Mouse (Mus musculus) MEL (cell line): Measurements from ENCODE around the gene Kcnc3.

Experiments
- CTCF ChIP-seq, 3 experiments: IDR thresholded peaks in 2 of 3; conservative IDR thresholded peaks in 1 of 3; 2 replicates each; pipeline ENCODE4 v1.5.1; 2011 to 2012; ENCODE audit warnings: low read length in 3 of 3, low read depth in 2 of 3, mild to moderate bottlenecking in 2 of 3, improper control_type of control experiment in 1 of 3, inconsistent platforms in 1 of 3, mixed read lengths in 1 of 3, moderate library complexity in 1 of 3; ENCODE audit not compliant: control insufficient read depth in 1 of 3, insufficient read depth in 1 of 3, poor library complexity in 1 of 3, severe bottlenecking in 1 of 3
- EP300 ChIP-seq, 2 experiments: IDR thresholded peaks; 2 replicates each; pipeline ENCODE4 v1.6.1; 2011; ENCODE audit warnings: improper control_type of control experiment in 2 of 2, low read length in 2 of 2, low read depth in 1 of 2, mild to moderate bottlenecking in 1 of 2
- POLR2AphosphoS5 ChIP-seq: IDR thresholded peaks from 2 replicates; pipeline ENCODE4 v1.6.1; 2012; ENCODE audit warnings: low read depth, borderline replicate concordance, mild to moderate bottlenecking, inconsistent platforms, low read length, moderate library complexity, mixed read lengths
- ZNF384 ChIP-seq: IDR thresholded peaks from 2 replicates; pipeline ENCODE4 v1.6.1; 2012; ENCODE audit warnings: low read depth, mild to moderate bottlenecking, inconsistent platforms, low read length, improper control_type of control experiment

DNA sequence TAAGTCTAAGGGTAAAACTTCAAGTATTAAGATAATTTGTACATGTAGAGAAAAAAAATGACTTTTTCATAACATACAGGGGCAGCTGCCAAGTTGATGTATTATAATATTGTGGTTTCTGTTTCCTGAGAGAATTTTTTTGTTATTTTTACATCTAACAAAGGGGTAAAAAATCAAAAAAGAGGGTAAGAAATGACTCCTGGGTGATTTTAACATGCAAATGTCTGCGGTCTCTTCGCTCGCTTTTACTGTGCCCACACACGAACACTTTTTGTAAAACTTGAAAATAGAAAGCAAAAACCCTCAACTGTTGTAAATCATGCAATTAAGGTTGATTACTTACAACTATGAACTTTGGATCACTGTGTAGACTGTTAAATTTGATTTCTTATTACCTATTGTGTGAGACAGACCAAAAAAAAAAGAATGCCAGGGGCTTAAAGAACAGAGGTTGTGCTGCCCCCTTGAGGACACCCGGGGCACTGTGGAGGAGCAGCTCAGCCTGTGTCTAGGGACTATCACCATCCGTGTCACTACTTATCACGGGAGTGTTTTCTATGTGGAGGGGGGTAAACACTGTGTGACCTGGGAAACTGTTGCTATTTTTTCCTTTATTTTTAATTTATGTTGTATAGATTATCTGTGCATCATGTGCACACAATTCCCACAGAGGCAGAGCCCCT, 56.7 kb downstream of the Kcnc3 start:
- TF ChIP-seq POLR2AphosphoS5 = no peak
- no peak for TF ChIP-seq EP300 (IDR thresholded peaks at IDR 0.05; ENCODE audit: low read depth in 1 of 2, low read length in 2 of 2)
- peak; percentile 64 to 82 (median 70) for TF ChIP-seq CTCF (IDR thresholded peaks at IDR 0.05 in 2 of 3, conservative IDR thresholded peaks at IDR 0.05 in 1 of 3; ENCODE audit: control insufficient read depth in 1 of 3, insufficient read depth in 1 of 3, low read depth in 2 of 3, low read length in 3 of 3, poor library complexity in 1 of 3, severe bottlenecking in 1 of 3)
- TF ChIP-seq ZNF384 = peak; percentile 87
